Mouse (Mus musculus): Measurements from ENCODE around the gene Hipk3. TPM values are rescaled to one million over a fixed set of nuclear protein-coding genes. Genes with fewer than 3 reads are reported as not detected.

Gene Hipk3
- polyA plus RNA-seq, 1 experiment from 2014 or later = 11.3 TPM

GRCm38 (mm10) chr2:104482156-104482555, 12.1 kb downstream of the Hipk3 start:
- no peak overlapping the region for H3K4me3 ChIP-seq (ENCODE audit: low read depth, low read length)
- no peak overlapping the region for H3K27ac ChIP-seq (ENCODE audit: low read depth, low read length)
- H3K9ac ChIP-seq (ENCODE audit: low read length) = no peak overlapping the region
- no peak overlapping the region for H3K4me2 ChIP-seq
- DNase-seq (ENCODE audit: low spot score, missing footprints) = peak; percentile 45
- H3K4me1 ChIP-seq (ENCODE audit: control insufficient read depth, insufficient read depth, low read length) = no peaks in the 10 kb centered on the region
- H3K36me3 ChIP-seq (ENCODE audit: control insufficient read depth, insufficient read depth, low read length) = no peaks in the 10 kb centered on the region
- no peaks in the 10 kb centered on the region for H3K27me3 ChIP-seq (ENCODE audit: control insufficient read depth, insufficient read depth, low read length)
- ATAC-seq (ENCODE audit: low FRiP score) = no peak
- no peaks in the 10 kb centered on the region for H3K9me3 ChIP-seq (ENCODE audit: control insufficient read depth, low read length)

GRCm38 (mm10) chr2:104479054-104479453, 15.2 kb downstream of the Hipk3 start:
- H3K4me1 ChIP-seq (ENCODE audit: control insufficient read depth, insufficient read depth, low read length) = no peaks in the 10 kb centered on the region
- DNase-seq (ENCODE audit: low spot score, missing footprints) (no peak), ATAC-seq (ENCODE audit: low FRiP score) (no peak)
- no peaks in the 10 kb centered on the region for H3K9me3 ChIP-seq (ENCODE audit: control insufficient read depth, low read length)
- H3K4me3 ChIP-seq (ENCODE audit: low read depth, low read length) = no peak overlapping the region
- no peaks in the 10 kb centered on the region for H3K27me3 ChIP-seq (ENCODE audit: control insufficient read depth, insufficient read depth, low read length)
- no peak overlapping the region for H3K9ac ChIP-seq (ENCODE audit: low read length)
- H3K4me2 ChIP-seq = no peak overlapping the region
- H3K27ac ChIP-seq (ENCODE audit: low read depth, low read length) = no peak overlapping the region
- no peaks in the 10 kb centered on the region for H3K36me3 ChIP-seq (ENCODE audit: control insufficient read depth, insufficient read depth, low read length)
- 89% methylated on average over 4 of the region's 4 CpGs for WGBS

DNA sequence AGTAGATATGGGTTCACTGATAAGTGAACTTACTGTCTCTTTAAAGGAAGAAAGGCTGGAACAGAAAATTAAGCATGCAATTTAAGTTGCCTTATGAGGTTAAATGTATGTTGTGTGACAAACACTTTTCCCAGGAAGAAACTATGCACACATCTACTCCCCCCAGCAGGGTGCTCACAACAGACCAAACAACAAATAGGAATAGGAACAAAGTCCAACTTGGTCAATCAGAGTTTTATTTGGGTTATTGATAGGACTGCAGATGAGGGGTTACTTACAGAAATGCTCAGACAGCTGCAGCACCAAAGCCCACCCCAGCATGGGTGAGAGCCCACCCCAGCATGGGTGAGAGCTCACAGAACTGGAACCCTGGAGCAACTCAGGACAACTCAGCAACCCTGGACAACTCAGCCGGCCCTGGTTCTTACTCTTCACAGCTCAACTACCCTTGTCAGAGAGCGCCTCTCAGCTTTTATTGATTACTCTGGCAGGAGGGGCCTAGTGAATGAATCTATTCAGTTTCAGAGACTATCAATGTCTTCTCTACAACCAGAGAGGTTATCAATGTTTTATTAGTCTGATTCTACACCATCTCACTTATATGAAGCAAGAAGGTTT, 16.7 kb downstream of the Hipk3 start:
- Histone ChIP-seq H3K4me3 (ENCODE audit: low read depth, low read length) (no peak overlapping the region), H3K9ac (ENCODE audit: low read length) (no peak overlapping the region), H3K27me3 (ENCODE audit: control insufficient read depth, insufficient read depth, low read length) (no peaks in the 10 kb centered on the region), H3K4me2 (no peak overlapping the region), H3K9me3 (ENCODE audit: control insufficient read depth, low read length) (no peaks in the 10 kb centered on the region), H3K27ac (ENCODE audit: low read depth, low read length) (no peak overlapping the region), H3K4me1 (ENCODE audit: control insufficient read depth, insufficient read depth, low read length) (no peaks in the 10 kb centered on the region), H3K36me3 (ENCODE audit: control insufficient read depth, insufficient read depth, low read length) (no peaks in the 10 kb centered on the region)
- DNase-seq (ENCODE audit: low spot score, missing footprints) = peak; percentile 72
- WGBS = 83% methylated on average over 2 of the region's 2 CpGs
- ATAC-seq (ENCODE audit: low FRiP score) = no peak

GRCm38 (mm10) chr2:104472056-104472455, 22.2 kb downstream of the Hipk3 start:
- no peaks in the 10 kb centered on the region for H3K27me3 ChIP-seq (ENCODE audit: control insufficient read depth, insufficient read depth, low read length)
- no peak overlapping the region for H3K4me3 ChIP-seq (ENCODE audit: low read depth, low read length)
- ATAC-seq (ENCODE audit: low FRiP score) (no peak), DNase-seq (ENCODE audit: low spot score, missing footprints) (peak; percentile 56)
- no peak overlapping the region for H3K9ac ChIP-seq (ENCODE audit: low read length)
- H3K27ac ChIP-seq (ENCODE audit: low read depth, low read length) = no peak overlapping the region
- no peaks in the 10 kb centered on the region for H3K36me3 ChIP-seq (ENCODE audit: control insufficient read depth, insufficient read depth, low read length)
- no peaks in the 10 kb centered on the region for H3K9me3 ChIP-seq (ENCODE audit: control insufficient read depth, low read length)
- no peak overlapping the region for H3K4me2 ChIP-seq
- 93% methylated on average over 6 of the region's 6 CpGs for WGBS
- H3K4me1 ChIP-seq (ENCODE audit: control insufficient read depth, insufficient read depth, low read length) = no peaks in the 10 kb centered on the region

GRCm38 (mm10) chr2:104471161-104471560, 23.1 kb downstream of the Hipk3 start:
- Histone ChIP-seq H3K4me2 (no peak overlapping the region), H3K9me3 (ENCODE audit: control insufficient read depth, low read length) (no peaks in the 10 kb centered on the region), H3K9ac (ENCODE audit: low read length) (no peak overlapping the region), H3K4me3 (ENCODE audit: low read depth, low read length) (no peak overlapping the region), H3K36me3 (ENCODE audit: control insufficient read depth, insufficient read depth, low read length) (no peaks in the 10 kb centered on the region), H3K4me1 (ENCODE audit: control insufficient read depth, insufficient read depth, low read length) (no peaks in the 10 kb centered on the region), H3K27me3 (ENCODE audit: control insufficient read depth, insufficient read depth, low read length) (no peaks in the 10 kb centered on the region), H3K27ac (ENCODE audit: low read depth, low read length) (no peak overlapping the region)
- WGBS = 95% methylated on average over 16 of the region's 16 CpGs
- DNase-seq (ENCODE audit: low spot score, missing footprints) (peak; percentile 64), ATAC-seq (ENCODE audit: low FRiP score) (no peak)

DNA sequence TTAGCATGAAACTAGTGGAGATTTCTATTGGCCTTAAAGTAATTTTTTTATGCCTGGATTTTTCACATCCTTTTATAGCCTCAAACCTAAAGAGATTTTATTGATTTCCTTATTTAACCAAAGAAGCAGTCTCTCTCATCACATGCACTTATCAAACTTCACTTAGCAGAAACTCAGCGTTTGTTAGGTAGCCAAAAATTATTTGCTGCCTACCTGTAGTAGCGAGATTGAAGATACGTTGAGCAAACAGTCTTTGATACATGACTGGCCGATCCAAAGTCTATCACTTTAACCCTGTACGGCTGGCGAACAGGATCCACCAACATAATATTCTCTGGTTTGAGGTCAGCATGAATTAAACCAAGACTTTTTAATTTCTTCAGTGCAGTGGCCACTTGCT, 23.7 kb downstream of the Hipk3 start:
- Histone ChIP-seq H3K9ac (ENCODE audit: low read length) (no peak overlapping the region), H3K27ac (ENCODE audit: low read depth, low read length) (no peak overlapping the region), H3K36me3 (ENCODE audit: control insufficient read depth, insufficient read depth, low read length) (no peaks in the 10 kb centered on the region), H3K4me1 (ENCODE audit: control insufficient read depth, insufficient read depth, low read length) (no peaks in the 10 kb centered on the region), H3K4me2 (no peak overlapping the region), H3K4me3 (ENCODE audit: low read depth, low read length) (no peak overlapping the region), H3K9me3 (ENCODE audit: control insufficient read depth, low read length) (no peaks in the 10 kb centered on the region), H3K27me3 (ENCODE audit: control insufficient read depth, insufficient read depth, low read length) (no peaks in the 10 kb centered on the region)
- ATAC-seq (ENCODE audit: low FRiP score) (no peak), DNase-seq (ENCODE audit: low spot score, missing footprints) (peak; percentile 57)
- WGBS = 96% methylated on average over 6 of the region's 6 CpGs

DNA sequence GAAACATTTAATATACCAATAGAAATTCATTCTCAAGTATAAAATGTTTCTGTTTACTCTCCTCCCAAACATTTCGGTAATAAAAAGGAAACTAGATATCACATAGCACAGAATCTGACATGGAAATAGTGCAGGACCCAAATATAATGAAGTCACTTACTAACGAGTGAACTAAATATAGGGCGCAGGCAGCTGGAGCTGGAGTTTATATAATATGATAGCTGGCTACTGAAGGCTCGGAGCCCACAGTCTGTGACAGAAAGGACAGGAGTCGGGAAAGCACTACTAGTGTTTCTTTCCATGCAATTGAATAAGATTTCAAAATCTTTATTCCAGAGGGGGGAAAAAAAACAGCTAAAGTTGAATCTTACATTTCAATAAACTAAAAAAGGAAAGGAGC, 25.8 kb downstream of the Hipk3 start:
- no peaks in the 10 kb centered on the region for H3K36me3 ChIP-seq (ENCODE audit: control insufficient read depth, insufficient read depth, low read length)

GRCm38 (mm10) chr2:104466908-104467616, 27.2 kb downstream of the Hipk3 start:
- Histone ChIP-seq H3K4me2 (no peak overlapping the region), H3K36me3 (ENCODE audit: control insufficient read depth, insufficient read depth, low read length) (no peaks in the 10 kb centered on the region), H3K4me3 (ENCODE audit: low read depth, low read length) (no peak overlapping the region), H3K27me3 (ENCODE audit: control insufficient read depth, insufficient read depth, low read length) (no peaks in the 10 kb centered on the region), H3K27ac (ENCODE audit: low read depth, low read length) (no peak overlapping the region), H3K4me1 (ENCODE audit: control insufficient read depth, insufficient read depth, low read length) (no peaks in the 10 kb centered on the region), H3K9me3 (ENCODE audit: control insufficient read depth, low read length) (no peaks in the 10 kb centered on the region), H3K9ac (ENCODE audit: low read length) (no peak overlapping the region)
- ATAC-seq (ENCODE audit: low FRiP score) (no peak), DNase-seq (ENCODE audit: low spot score, missing footprints) (peak; percentile 47)
- WGBS = 89% methylated on average over 9 of the region's 9 CpGs

More for the DNA sequence above, 25.8 kb downstream of the Hipk3 start:
- DNase-seq (ENCODE audit: low spot score, missing footprints) (peak; percentile 45), ATAC-seq (ENCODE audit: low FRiP score) (no peak)
- H3K9ac ChIP-seq (ENCODE audit: low read length) = no peak overlapping the region
- no peak overlapping the region for H3K4me3 ChIP-seq (ENCODE audit: low read depth, low read length)
- H3K27me3 ChIP-seq (ENCODE audit: control insufficient read depth, insufficient read depth, low read length) = no peaks in the 10 kb centered on the region
- 89% methylated on average over 5 of the region's 5 CpGs for WGBS
- H3K27ac ChIP-seq (ENCODE audit: low read depth, low read length) = no peak overlapping the region
- H3K4me2 ChIP-seq = no peak overlapping the region
- no peaks in the 10 kb centered on the region for H3K4me1 ChIP-seq (ENCODE audit: control insufficient read depth, insufficient read depth, low read length)
- H3K9me3 ChIP-seq (ENCODE audit: control insufficient read depth, low read length) = no peaks in the 10 kb centered on the region

DNA sequence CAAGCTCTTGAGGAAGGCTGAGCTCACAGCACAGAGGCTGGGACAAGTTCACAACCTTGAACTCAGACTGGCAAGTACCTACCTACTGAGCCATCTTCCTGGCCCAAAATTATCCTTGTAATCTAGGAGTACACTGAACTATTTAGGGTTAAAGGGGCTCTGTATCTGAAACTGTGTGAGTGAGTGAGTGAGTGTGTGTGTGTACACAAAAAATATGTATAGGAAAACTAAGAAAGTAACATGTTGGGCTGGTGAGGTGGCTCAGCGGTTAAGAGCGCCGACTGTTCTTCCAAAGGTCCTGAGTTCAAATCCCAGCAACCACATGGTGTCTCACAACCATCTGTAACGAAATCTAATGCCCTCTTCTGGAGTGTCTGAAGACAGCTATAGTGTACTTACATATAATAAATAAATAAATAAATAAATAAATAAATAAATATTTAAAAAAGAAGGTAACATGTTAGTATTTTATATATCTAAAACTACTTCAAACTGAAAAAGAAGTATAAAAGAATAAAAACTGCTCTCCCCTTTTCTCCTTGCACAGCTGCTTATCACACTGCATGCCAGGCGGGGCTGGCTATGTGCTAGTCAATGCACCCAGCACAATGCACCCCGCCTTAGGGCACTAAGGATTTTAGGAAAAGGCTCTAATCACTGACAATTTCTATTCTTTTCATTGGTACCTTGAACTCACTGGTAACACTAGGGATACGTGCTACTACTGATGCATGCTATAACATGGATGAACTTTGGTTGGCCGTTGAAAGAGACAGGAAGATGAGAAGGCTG, 28.4 kb downstream of the Hipk3 start:
- DNase-seq (ENCODE audit: low spot score, missing footprints) (peak; percentile 66), ATAC-seq (ENCODE audit: low FRiP score) (no peak)
- no peaks in the 10 kb centered on the region for H3K27me3 ChIP-seq (ENCODE audit: control insufficient read depth, insufficient read depth, low read length)
- H3K36me3 ChIP-seq (ENCODE audit: control insufficient read depth, insufficient read depth, low read length) = no peaks in the 10 kb centered on the region
- H3K4me1 ChIP-seq (ENCODE audit: control insufficient read depth, insufficient read depth, low read length) = no peaks in the 10 kb centered on the region
- no peaks in the 10 kb centered on the region for H3K9me3 ChIP-seq (ENCODE audit: control insufficient read depth, low read length)
- no peak overlapping the region for H3K27ac ChIP-seq (ENCODE audit: low read depth, low read length)
- H3K4me3 ChIP-seq (ENCODE audit: low read depth, low read length) = no peak overlapping the region
- no peak overlapping the region for H3K4me2 ChIP-seq
- no peak overlapping the region for H3K9ac ChIP-seq (ENCODE audit: low read length)
- WGBS = 93% methylated on average over 8 of the region's 8 CpGs
